Mouse (Mus musculus) hindbrain, embryonic 16.5 days (tissue): ENCODE measurements around the gene Cd300ld4. TPM values are rescaled to one million over a fixed set of nuclear protein-coding genes. Genes with fewer than 3 reads are reported as not detected.
"Not testable (repeated sequence)": the region's sequence is repeated elsewhere in the genome, so short reads cannot be mapped to it uniquely, and the experiment has no call there.

Experiments used
- ATAC-seq: fragments of 200-750 bp; cut with Nextera tagmentation; 2 replicates; pipeline ENCODE4 v1.8.0; 2017; ENCODE audit warnings: moderate TSS enrichment, moderate library complexity
- H3K27ac ChIP-seq: fragments of 300-500 bp; sonication (generic); 2 replicates; pipeline ENCODE4 v1.5.1; 2014; ENCODE audit warnings: low read depth, mild to moderate bottlenecking, control low read depth, low read length, moderate library complexity
- H3K27me3 ChIP-seq: fragments of 300-500 bp; sonication (generic); replicated peaks from 2 replicates; pipeline ENCODE4 v1.6.1; 2014; ENCODE audit warnings: low read length; ENCODE audit not compliant: control insufficient read depth, insufficient read depth
- H3K36me3 ChIP-seq: fragments of 300-500 bp; sonication (generic); 2 replicates; pipeline ENCODE4 v1.6.1; 2014; ENCODE audit warnings: mild to moderate bottlenecking, low read length, moderate library complexity, mixed read lengths; ENCODE audit not compliant: control insufficient read depth, insufficient read depth
- H3K4me1 ChIP-seq: fragments of 300-500 bp; sonication (generic); 2 replicates; pipeline ENCODE4 v1.6.1; 2014; ENCODE audit warnings: low read depth, low read length; ENCODE audit not compliant: control insufficient read depth, insufficient read depth
- H3K4me2 ChIP-seq: fragments of 300-500 bp; sonication (generic); 2 replicates; pipeline ENCODE4 v1.6.1; 2014; ENCODE audit warnings: mild to moderate bottlenecking, low read length, control low read depth, moderate library complexity
- H3K4me3 ChIP-seq: fragments of 300-500 bp; sonication (generic); 2 replicates; pipeline ENCODE4 v1.5.1; 2014; ENCODE audit warnings: mild to moderate bottlenecking, low read length, control low read depth, moderate library complexity
- H3K9ac ChIP-seq: fragments of 300-500 bp; sonication (generic); 2 replicates; pipeline ENCODE4 v1.6.1; 2014; ENCODE audit warnings: low read depth, mild to moderate bottlenecking, control low read depth, low read length, moderate library complexity
- H3K9me3 ChIP-seq: fragments of 300-500 bp; sonication (generic); 2 replicates; pipeline ENCODE4 v1.6.1; 2014; ENCODE audit warnings: mild to moderate bottlenecking, low read length, moderate library complexity; ENCODE audit not compliant: control insufficient read depth
- WGBS: fragments of 180-500 bp; shearing (Covaris S2); extraction: QIAGEN DNeasy Blood & Tissue Kit; methylation state at CpG from one replicate; pipeline ENCODE4 v1.1.7; 2014; 5-methylcytosine and 5-hydroxymethylcytosine counted together
- polyA plus RNA-seq: library from polyadenylated mRNA; unstranded; fragments of >200 nt; fragmentation: Nextera tagmentation; extraction: Ambion mirVana; gene quantifications from 2 replicates; pipeline ENCODE4 v1.2.1, GENCODE M21; 2015

The Cd300ld4 gene
- polyA plus RNA-seq: not detected in 2 replicates

DNA sequence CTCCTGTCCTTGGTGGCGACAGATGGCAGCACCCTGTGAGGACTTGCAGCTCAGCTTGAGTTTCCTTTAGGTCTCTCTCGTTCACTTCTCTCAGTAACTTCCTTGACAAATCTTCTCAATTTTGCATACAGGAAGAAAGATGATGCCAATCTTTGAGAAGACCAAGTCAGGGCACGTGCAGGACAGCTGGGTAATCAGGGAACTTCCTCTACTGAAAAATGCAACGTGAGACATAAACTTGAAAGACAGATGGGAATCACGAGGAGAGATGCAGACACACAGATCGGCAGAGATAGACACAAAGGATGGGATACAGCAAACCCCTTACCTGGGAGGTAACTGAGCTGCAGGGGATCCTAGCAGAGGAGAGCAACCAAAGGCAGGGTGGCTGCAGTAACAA, at the start of gene Cd300ld4:
Gene Cd300ld4 (minus strand): TSS at position 101 of the 400 bp plus-strand sequence.
- WGBS: no CpG with 5 or more reads among the region's 6 CpGs

DNA sequence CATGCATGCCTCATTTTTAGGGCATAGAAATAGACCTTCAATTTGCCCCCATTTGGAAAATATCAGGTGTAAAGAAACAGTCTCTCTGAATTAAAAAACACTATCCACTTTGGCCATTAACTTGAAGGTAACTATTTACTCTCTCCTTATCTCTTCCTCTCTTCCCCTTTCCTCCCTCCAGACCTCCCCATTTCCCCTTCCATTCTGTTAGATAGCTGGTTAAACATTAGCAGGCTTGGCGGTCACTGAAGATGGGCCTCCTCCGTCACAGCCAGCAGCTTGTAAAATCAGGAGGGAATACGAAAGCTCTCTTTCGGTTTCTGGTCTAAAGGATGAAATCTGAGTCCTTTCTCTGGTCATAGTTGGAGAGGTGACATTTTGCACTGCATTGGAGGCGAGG, 49.0 kb upstream of the Cd300ld4 start:
- ATAC-seq: no peak
- Histone ChIP-seq H3K4me3 (no peak overlapping the region), H3K4me1 (peaks cover 11% of the 10 kb centered on the region), H3K27me3 (no peaks in the 10 kb centered on the region), H3K4me2 (no peak overlapping the region), H3K9ac (no peak overlapping the region), H3K36me3 (no peaks in the 10 kb centered on the region), H3K27ac (no peak overlapping the region), H3K9me3 (no peaks in the 10 kb centered on the region)
- 57% methylated on average over 5 of the region's 5 CpGs for whole genome bisulfite sequencing

More for the DNA sequence above, at the start of gene Cd300ld4:
- H3K27ac ChIP-seq, H3K4me3 ChIP-seq, H3K9me3 ChIP-seq, H3K9ac ChIP-seq, H3K27me3 ChIP-seq, H3K36me3 ChIP-seq, ATAC-seq, H3K4me2 ChIP-seq, H3K4me1 ChIP-seq: not testable (repeated sequence)

GRCm38 (mm10) chr11:115075407-115075806, 48.6 kb upstream of the Cd300ld4 start:
- H3K27me3 ChIP-seq: no peaks in the 10 kb centered on the region
- 78% methylated on average over 7 of the region's 7 CpGs for WGBS
- H3K4me1 ChIP-seq: peaks cover 11% of the 10 kb centered on the region
- H3K4me2 ChIP-seq: no peak overlapping the region
- H3K9me3 ChIP-seq: no peaks in the 10 kb centered on the region
- H3K36me3 ChIP-seq: no peaks in the 10 kb centered on the region
- H3K27ac ChIP-seq: no peak overlapping the region
- H3K4me3 ChIP-seq: no peak overlapping the region
- ATAC-seq: no peak
- H3K9ac ChIP-seq: no peak overlapping the region

DNA sequence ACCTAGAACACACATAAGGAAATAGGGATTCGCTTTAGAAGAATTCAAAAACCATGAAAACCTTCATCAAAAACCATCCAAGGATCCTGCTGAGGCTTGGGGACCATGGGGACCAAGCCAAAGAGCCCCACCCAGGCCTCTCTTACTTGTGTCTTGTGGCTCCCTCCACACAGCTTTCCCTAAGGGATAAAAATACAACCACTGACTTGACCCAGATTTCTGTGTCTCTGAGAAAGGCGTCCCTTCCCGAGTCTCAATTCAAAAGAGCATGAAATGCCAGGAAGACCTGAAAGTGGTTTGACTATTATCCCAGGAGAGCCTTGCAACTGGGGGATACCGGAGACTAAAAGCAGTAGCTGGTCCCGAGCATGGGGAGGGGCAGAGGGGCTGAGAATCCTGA, 46.2 kb upstream of the Cd300ld4 start:
- WGBS: 65% methylated on average over 5 of the region's 5 CpGs

GRCm38 (mm10) chr11:115071631-115072294, 45.0 kb upstream of the Cd300ld4 start:
- 0 out of 2 replicates have a peak, but pooled peaks have one; percentile 48 for ATAC-seq
- Histone ChIP-seq H3K9me3 (no peaks in the 10 kb centered on the region), H3K27ac (peak overlapping the region; percentile 65; the same call in 1 of the 2 replicates), H3K27me3 (peaks cover 7% of the 10 kb centered on the region; the same call in 1 of the 2 replicates), H3K4me3 (no peak overlapping the region), H3K9ac (no peak overlapping the region), H3K36me3 (no peaks in the 10 kb centered on the region), H3K4me1 (peaks cover 11% of the 10 kb centered on the region), H3K4me2 (peak overlapping the region; percentile 38)
- WGBS: 9% methylated on average over 14 of the region's 14 CpGs

More for the DNA sequence above, 46.2 kb upstream of the Cd300ld4 start:
- Histone ChIP-seq H3K9me3 (no peaks in the 10 kb centered on the region), H3K4me2 (no peak overlapping the region), H3K9ac (no peak overlapping the region), H3K36me3 (no peaks in the 10 kb centered on the region), H3K4me3 (no peak overlapping the region), H3K27ac (no peak overlapping the region), H3K4me1 (peaks cover 11% of the 10 kb centered on the region), H3K27me3 (peaks cover 6% of the 10 kb centered on the region; the same call in 1 of the 2 replicates)
- ATAC-seq: no peak

DNA sequence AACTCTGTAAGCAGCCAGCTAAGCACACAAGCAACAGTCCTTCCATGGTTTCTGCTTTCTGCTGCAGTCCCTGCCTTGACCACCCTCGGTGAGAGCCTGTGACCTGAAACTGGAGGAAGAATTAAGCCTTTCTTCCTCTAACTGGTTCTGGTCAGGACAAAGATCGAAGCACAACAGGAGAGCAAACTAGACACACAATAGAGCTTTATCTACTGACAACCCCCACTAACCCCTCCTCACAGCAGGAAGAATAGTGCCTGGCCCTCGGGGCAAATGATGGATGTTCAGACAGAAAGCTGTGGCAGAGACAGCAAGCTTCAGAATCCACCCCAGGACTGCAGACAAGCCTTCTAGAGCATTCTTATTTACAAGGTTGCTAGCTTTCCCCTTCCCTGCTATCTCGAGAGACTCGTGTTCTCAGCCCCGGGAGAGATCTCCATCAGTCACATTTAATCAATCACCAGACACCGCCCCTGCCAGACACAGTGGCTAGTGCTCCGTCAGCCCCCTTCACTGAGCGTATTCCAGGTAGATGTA, 44.3 kb upstream of the Cd300ld4 start:
- Histone ChIP-seq H3K9ac (0 out of 2 replicates have a peak overlapping the region, but pooled peaks have one; percentile 27), H3K9me3 (no peaks in the 10 kb centered on the region), H3K4me3 (no peak overlapping the region), H3K4me1 (peaks cover 11% of the 10 kb centered on the region), H3K36me3 (no peaks in the 10 kb centered on the region), H3K27me3 (peaks cover 7% of the 10 kb centered on the region; the same call in 1 of the 2 replicates), H3K27ac (no peak overlapping the region), H3K4me2 (peak overlapping the region; percentile 38)
- no peak for ATAC-seq
- WGBS: 3% methylated on average over 9 of the region's 9 CpGs

- Histone ChIP-seq H3K36me3 (no peaks in the 10 kb centered on the region), H3K9ac (no peak overlapping the region), H3K27me3 (peaks cover 7% of the 10 kb centered on the region; the same call in 1 of the 2 replicates), H3K27ac (no peak overlapping the region), H3K4me3 (no peak overlapping the region), H3K4me1 (peaks cover 8% of the 10 kb centered on the region), H3K4me2 (no peak overlapping the region), H3K9me3 (no peaks in the 10 kb centered on the region)
- WGBS: 76% methylated on average over 6 of the region's 6 CpGs
- ATAC-seq: no peak
These were observed 40.0 kb upstream of the Cd300ld4 start for GRCm38 (mm10) chr11:115066768-115067167.

GRCm38 (mm10) chr11:115062077-115062476, 35.3 kb upstream of the Cd300ld4 start, which contains the start of gene Cd300e:
Gene Cd300e, minus strand, starts transcription at chr11:115062177.
- H3K36me3 ChIP-seq: no peaks in the 10 kb centered on the region
- no peak for ATAC-seq
- H3K27me3 ChIP-seq: 0 out of 2 replicates have a peak, but pooled peaks cover 2% of the 10 kb centered on the region
- H3K4me3 ChIP-seq: no peak within 1 kb of the TSS
- no peak within 1 kb of the TSS for H3K9ac ChIP-seq
- H3K9me3 ChIP-seq: no peaks in the 10 kb centered on the region
- no peaks in the 10 kb centered on the region for H3K4me1 ChIP-seq
- no peak within 1 kb of the TSS for H3K4me2 ChIP-seq
- 24% methylated on average over 5 of the region's 5 CpGs for WGBS
- H3K27ac ChIP-seq: no peak within 1 kb of the TSS

GRCm38 (mm10) chr11:115059797-115060196, 33.0 kb upstream of the Cd300ld4 start:
- Histone ChIP-seq H3K9me3 (no peaks in the 10 kb centered on the region), H3K4me1 (no peaks in the 10 kb centered on the region), H3K27me3 (0 out of 2 replicates have a peak, but pooled peaks cover 2% of the 10 kb centered on the region), H3K4me2 (no peak overlapping the region), H3K27ac (no peak overlapping the region), H3K36me3 (no peaks in the 10 kb centered on the region), H3K4me3 (no peak overlapping the region), H3K9ac (no peak overlapping the region)
- 89% methylated on average over 2 of the region's 2 CpGs for WGBS
- ATAC-seq: no peak
